Mouse (Mus musculus) heart, adult 10 weeks (tissue): ENCODE results near the gene Drd4. TPM values are rescaled to one million over a fixed set of nuclear protein-coding genes. Genes with fewer than 3 reads are reported as not detected.

Source experiments
- polyA plus RNA-seq: library from polyadenylated mRNA; stranded (reverse); fragments of 350-450 nt; fragmentation: Illumina TruSeq; extraction: RNeasy Lipid Tissue Mini Kit (QIAGEN cat#74804); gene quantifications from one replicate; pipeline ENCODE4 v1.2.3, GENCODE M21; 2014; ENCODE audit warnings: low read depth, low replicate concordance

Drd4 gene
- polyA plus RNA-seq: not detected

DNA sequence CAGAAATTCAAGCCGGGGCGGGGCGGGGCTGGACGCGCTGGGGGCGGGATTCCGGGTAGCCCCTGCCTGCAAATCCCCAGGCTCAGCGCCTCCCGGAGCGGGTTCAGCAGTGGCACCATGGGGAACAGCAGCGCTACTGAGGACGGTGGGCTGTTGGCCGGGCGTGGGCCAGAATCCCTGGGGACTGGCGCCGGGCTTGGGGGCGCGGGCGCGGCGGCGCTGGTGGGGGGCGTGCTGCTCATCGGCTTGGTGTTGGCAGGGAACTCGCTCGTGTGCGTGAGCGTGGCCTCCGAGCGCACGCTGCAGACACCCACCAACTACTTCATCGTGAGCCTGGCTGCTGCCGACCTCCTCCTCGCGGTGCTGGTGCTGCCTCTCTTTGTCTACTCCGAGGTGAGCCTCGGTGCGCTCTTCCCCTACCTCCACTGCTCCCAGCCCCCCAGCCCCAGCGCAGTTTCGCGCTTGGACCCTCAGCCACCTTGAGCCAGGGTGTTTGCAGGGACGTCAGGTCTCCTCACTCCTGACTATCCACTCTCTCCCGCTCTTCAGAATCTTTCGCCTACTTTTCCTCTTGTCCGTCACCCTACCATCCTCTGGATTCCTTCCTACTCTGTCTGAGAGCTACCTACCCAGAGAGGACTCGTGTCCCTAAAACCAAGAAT is at the start of gene Drd4:
Gene Drd4 (plus strand): TSS at position 86 of the 662 bp plus-strand sequence.

DNA sequence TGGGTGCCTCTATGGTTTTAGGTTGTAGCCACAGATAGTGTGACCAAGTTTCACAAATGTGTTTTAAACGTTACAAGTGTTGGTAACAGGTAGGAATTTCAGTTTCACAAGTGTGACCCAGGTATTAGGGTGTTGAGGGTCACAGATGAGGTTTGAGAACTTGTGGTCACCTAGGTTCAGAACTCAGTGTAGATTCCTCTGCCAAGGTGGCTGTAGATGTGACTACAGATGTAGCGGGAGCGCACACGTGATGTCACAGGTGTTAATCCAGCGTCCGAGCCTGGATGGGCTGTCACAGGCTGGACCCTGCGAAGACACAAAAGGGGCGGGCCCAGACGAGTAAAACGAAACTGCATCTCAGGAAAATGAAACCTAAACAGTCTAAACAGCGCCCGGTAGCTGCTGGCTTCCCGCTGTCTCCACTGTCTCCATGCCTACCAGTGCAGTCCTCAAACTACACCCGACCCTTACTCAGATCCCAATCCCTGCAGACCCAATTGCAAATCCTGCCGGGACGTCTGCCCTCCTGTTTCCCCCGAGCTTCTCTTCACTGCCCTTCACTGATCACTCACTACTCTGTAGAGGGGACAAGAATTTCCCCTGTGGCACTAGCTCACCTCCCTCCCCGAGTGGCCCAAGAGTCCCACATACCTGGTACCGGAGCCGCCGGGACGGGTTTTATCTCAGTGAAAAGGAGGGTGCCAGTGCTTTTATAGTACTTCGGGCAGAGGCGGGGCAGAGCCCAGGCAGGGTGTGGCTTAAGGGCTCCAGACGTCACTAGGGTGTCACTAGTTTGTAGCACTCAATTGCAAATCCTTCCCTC is 25.9 kb upstream of the Drd4 start, which contains the start of gene Irf7:
Gene Irf7 (minus strand): TSS at position 743 of the 823 bp plus-strand sequence.

DNA sequence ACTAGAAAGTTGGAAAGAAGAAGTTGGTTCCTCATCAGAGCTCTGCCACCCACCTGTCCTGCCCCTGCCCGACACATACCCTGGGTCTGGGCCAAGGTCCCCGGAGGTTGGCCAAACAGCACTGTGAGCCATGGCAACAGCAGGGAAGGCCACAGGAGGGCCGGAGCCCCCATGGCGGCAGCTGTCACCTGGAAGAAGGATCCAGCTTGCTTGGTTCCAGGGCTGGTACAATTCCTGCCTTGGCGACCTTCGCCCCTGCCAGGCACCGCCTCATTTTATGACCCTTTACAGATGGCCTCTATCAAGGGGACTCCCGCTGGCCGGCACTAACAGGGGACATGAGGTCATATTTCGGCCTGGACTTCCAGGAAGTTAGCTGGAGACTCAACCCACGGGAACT is 15.3 kb upstream of the Drd4 start, which contains the start of gene Cdhr5:
Gene Cdhr5 (minus strand): TSS at position 241 of the 400 bp plus-strand sequence.

DNA sequence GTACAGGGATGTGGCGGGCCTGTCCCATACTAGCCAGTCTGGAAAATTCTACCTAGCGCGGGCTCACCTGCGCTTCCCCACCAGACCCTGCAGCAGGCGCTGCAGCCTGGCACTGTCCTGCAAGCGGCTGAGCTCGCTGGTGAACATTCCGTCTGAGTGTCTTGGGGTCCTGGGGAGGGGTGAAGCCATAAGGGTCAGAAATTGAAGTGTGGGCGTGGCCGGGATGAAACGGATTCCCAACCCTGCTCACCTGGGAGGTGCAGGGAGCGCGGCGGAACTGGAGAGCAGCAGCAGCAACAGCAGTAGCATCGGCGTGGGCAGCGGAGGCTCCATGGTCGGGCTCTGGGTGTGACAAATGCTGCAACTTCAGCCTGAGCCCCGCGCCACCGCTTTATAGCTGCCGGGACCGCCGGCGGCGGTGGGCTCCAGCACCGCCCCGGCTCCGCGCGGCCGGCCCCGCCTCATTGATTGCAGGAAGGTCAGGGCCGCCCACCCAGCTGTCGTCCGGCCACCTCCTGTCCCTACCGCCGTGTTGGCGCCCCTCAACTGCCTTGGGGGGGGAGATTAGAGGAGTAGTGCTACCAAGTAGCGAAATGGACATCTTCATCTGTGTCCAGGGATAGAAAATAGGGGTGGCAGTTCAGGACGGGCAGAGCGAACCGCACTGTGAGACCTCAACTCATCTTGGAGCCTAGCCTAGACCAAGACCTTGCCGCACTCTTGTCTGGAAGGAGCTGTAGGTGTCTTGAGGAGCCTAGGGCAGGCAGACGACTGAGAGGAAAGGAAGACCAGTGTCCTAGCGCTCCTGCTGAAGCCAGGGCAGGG is 12.8 kb upstream of the Drd4 start, which contains the start of gene Sct:
Gene Sct (minus strand): TSS at position 368 of the 825 bp plus-strand sequence.

DNA sequence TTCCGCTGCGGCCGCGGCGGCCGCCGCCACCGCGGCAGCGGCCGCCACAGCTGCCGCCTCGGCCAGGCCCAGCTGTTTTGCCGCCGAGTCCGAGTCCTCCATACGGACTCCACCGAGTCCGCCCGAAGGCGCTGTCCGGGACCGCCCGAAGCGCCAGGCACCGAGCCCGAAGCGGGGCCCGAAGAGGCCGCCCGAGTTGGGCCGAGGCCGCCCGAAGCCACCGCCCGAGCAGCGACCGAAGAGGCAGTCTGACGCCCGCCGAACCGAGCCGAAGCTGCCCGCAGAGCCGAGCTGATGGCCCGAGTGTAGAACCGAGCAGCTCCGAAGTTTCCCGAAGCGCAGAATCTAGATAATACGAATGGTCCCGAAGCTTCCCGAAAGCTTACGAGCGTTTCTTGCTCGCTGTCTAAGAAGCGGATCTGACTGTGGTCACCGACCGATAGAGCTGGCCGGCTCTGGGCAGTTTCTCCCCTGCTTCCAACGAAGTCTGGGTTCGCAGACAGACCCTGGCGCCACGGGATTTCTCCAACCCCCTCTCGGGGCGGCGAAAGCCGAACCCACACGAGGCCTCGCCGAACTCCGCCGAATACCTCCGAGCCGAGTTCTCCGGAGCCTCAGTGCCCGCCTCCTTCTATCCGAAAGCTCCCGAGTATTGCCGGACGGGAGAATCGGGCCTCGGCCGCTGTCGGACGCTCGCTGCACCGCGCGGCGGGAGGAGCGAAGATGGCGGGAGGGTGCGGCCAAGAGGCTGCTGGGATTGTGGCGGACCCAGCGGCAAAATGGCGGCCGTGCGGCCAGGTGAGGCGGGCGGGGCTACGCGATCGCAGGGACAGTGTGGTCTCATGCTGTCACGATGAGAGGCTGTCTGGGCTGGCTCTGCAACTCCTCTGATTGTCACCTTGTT is 35.9 kb downstream of the Drd4 start, which contains the start of the genes Deaf1 and Tmem80:
Gene Deaf1 (minus strand): TSS at position 222 of the 904 bp plus-strand sequence.
Gene Tmem80 (plus strand): TSS at position 271 of the 904 bp plus-strand sequence.

DNA sequence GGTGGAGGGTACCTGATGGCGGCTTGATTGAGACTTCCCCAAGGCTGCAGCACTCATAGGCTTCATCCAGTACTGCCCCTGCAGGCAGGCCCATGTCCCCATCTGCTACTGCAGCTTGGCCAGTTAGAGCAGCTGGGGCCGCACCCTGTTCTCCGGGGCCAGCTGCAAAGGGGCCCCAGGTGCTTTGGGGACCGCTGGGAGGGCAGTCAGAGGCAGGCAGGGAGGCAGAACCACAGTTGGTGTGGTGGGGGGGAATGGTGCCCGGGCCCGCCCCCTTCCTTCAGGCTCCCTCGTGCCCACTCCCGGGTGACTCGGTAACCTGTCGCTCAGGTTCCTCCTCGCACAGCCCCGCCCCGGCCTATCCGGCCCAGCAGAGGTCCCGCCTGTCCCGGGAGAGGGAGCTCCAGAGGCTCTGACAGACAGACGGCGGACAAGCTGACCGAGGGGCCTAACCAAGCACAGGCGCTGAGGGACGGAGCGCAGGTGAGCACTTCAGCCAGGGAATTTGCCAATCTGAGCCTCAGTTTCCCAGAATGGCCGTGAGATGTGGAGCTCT is 46.8 kb downstream of the Drd4 start, which contains the start of gene Eps8l2:
Gene Eps8l2 (plus strand): TSS at position 305 of the 556 bp plus-strand sequence.

Other genes starting within 250 kb of the Drd4 start
- gene B4galnt4, start 230.9 kb upstream of the Drd4 start, polyA plus RNA-seq: not detected
- not detected for gene Pkp3, start 213.8 kb upstream of the Drd4 start, polyA plus RNA-seq
- 8.4 TPM for gene Sigirr, start 191.4 kb upstream of the Drd4 start, polyA plus RNA-seq
- gene Ano9, start 174.2 kb upstream of the Drd4 start, polyA plus RNA-seq: not detected
- 29.2 TPM for gene Ptdss2, start 169.6 kb upstream of the Drd4 start, polyA plus RNA-seq
- gene Rnh1, start 119.1 kb upstream of the Drd4 start, polyA plus RNA-seq: 69.3 TPM
- gene Hras, start 98.0 kb upstream of the Drd4 start, polyA plus RNA-seq: 59.1 TPM
- 2.6 TPM for gene Lrrc56, start 97.8 kb upstream of the Drd4 start, polyA plus RNA-seq
- gene Lmntd2, start 77.9 kb upstream of the Drd4 start, polyA plus RNA-seq: not detected
- gene Rassf7, start 76.1 kb upstream of the Drd4 start, polyA plus RNA-seq: 0.39 TPM
- 22.9 TPM for gene Phrf1, start 63.2 kb upstream of the Drd4 start, polyA plus RNA-seq
- 10.7 TPM for gene Irf7, start 25.5 kb upstream of the Drd4 start, polyA plus RNA-seq
- gene Cdhr5, start 15.2 kb upstream of the Drd4 start, polyA plus RNA-seq: not detected
- not detected for gene Sct, start 12.9 kb upstream of the Drd4 start, polyA plus RNA-seq
- 17.7 TPM for gene Deaf1, start 35.7 kb downstream of the Drd4 start, polyA plus RNA-seq
- 27.8 TPM for gene Tmem80, start 35.7 kb downstream of the Drd4 start, polyA plus RNA-seq
- gene Eps8l2, start 46.9 kb downstream of the Drd4 start, polyA plus RNA-seq: 4.6 TPM
- gene Taldo1, start 100.2 kb downstream of the Drd4 start, polyA plus RNA-seq: 127 TPM
- 15.8 TPM for gene Gatd1, start 122.1 kb downstream of the Drd4 start, polyA plus RNA-seq
- 2.8 TPM for gene Cend1, start 137.5 kb downstream of the Drd4 start, polyA plus RNA-seq
- gene Slc25a22, start 145.9 kb downstream of the Drd4 start, polyA plus RNA-seq: 48.3 TPM
- gene Pidd1, start 152.0 kb downstream of the Drd4 start, polyA plus RNA-seq: 1.4 TPM
- 735 TPM for gene Rplp2, start 155.4 kb downstream of the Drd4 start, polyA plus RNA-seq
- 449 TPM for gene Pnpla2, start 163.2 kb downstream of the Drd4 start, polyA plus RNA-seq
- gene Cracr2b, start 169.1 kb downstream of the Drd4 start, polyA plus RNA-seq: 35.1 TPM
- 248 TPM for gene Cd151, start 175.4 kb downstream of the Drd4 start, polyA plus RNA-seq
- gene Polr2l, start 183.1 kb downstream of the Drd4 start, polyA plus RNA-seq: 55.2 TPM
- 27.8 TPM for gene Tspan4, start 183.2 kb downstream of the Drd4 start, polyA plus RNA-seq
- 27.4 TPM for gene Chid1, start 247.9 kb downstream of the Drd4 start, polyA plus RNA-seq